Comparison of ENCODE assay signal across 14 mouse cellular contexts in genomic region chr10:67615016-67615415, GRCm38 (mm10).
"Had no signal": no experiment of that assay in that cellular context is flagged by ENCODE, and none has a peak within 500 bp of the region (broad histone marks: within the 10 kb centered on the region; RNA-seq: fewer than 3 reads in every experiment).

No protein-coding gene starts in this region.

- DNase-seq: kidney, adult 2 months; kidney, postnatal 25 days; liver; liver, embryonic 13.5 days; liver, postnatal 0 days; lung, postnatal 14 days; thymus, postnatal 36 days had no signal

- H3K9me3 ChIP-seq: kidney, embryonic 15.5 days; limb, embryonic 12.5 days; liver, embryonic 13.5 days; lung, embryonic 15.5 days; midbrain, embryonic 12.5 days; neural tube, embryonic 13.5 days; stomach, embryonic 15.5 days had no signal

- ATAC-seq: intestine, embryonic 16.5 days; liver, postnatal 0 days had no signal

- H3K4me2 ChIP-seq: kidney, embryonic 15.5 days; limb, embryonic 12.5 days; liver, embryonic 13.5 days; lung, embryonic 15.5 days; midbrain, embryonic 12.5 days; neural tube, embryonic 13.5 days; stomach, embryonic 15.5 days had no signal

- H3K9ac ChIP-seq: kidney, embryonic 15.5 days; limb, embryonic 12.5 days; liver, embryonic 13.5 days; liver, postnatal 0 days; lung, embryonic 15.5 days; midbrain, embryonic 12.5 days; neural tube, embryonic 13.5 days; stomach, embryonic 15.5 days had no signal

- H3K27me3 ChIP-seq: kidney, embryonic 15.5 days; limb, embryonic 12.5 days; liver, embryonic 13.5 days; lung, embryonic 15.5 days; midbrain, embryonic 12.5 days; neural tube, embryonic 13.5 days; stomach, embryonic 15.5 days had no signal

- H3K4me1 ChIP-seq: kidney, embryonic 15.5 days; limb, embryonic 12.5 days; liver, embryonic 13.5 days; lung, embryonic 15.5 days; midbrain, embryonic 12.5 days; neural tube, embryonic 13.5 days; stomach, embryonic 15.5 days had no signal

- H3K36me3 ChIP-seq: kidney, embryonic 15.5 days; limb, embryonic 12.5 days; liver, embryonic 13.5 days; lung, embryonic 15.5 days; midbrain, embryonic 12.5 days; neural tube, embryonic 13.5 days; stomach, embryonic 15.5 days had no signal

- H3K4me3 ChIP-seq: kidney, embryonic 15.5 days; limb, embryonic 12.5 days; liver, embryonic 13.5 days; lung, embryonic 15.5 days; midbrain, embryonic 12.5 days; neural tube, embryonic 13.5 days; stomach, embryonic 15.5 days had no signal

- H3K27ac ChIP-seq: kidney, embryonic 15.5 days; limb, embryonic 12.5 days; liver, embryonic 13.5 days; lung, embryonic 15.5 days; midbrain, embryonic 12.5 days; neural tube, embryonic 13.5 days; stomach, embryonic 15.5 days had no signal
